Mouse (Mus musculus): ENCODE measurements at regions not wholly inside any gene's neighbourhood (a gene's known extent, or its start where the extent isn't known, plus 50 kb on each side); places are given as distances from the start of the nearest gene placed in this dataset.

DNA sequence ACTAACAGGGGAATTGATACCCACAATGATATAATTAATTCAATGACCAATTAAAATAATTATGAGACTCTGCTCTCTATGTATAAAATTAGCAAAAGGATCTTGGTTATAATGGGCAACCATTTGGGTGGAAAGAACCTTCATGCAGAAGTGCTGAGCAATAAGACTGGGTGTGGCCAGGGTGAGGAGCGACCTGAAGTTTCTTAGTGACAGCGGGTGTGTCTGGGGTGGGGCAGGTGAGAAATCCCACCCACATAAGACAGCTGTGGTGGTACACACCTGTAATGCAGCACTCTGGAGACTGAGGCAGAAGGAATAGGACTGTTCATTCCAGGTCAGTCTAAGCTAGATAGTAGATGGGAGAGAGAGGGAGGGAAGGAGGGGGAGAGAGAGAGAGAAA is 51.9 kb upstream of the Ctnnb1 start:
- no peak for ATAC-seq (ENCODE audit: low FRiP score, low read depth)
- Histone ChIP-seq H3K27ac (replicated peaks) (no peak overlapping the region), H3K9ac (replicated peaks) (no peak overlapping the region), H3K4me2 (replicated peaks) (no peak overlapping the region), H3K4me1 (0 out of 2 replicates have a peak, but pooled peaks cover 2% of the 10 kb centered on the region), H3K27me3 (no peaks in the 10 kb centered on the region), H3K4me3 (no peak overlapping the region), H3K36me3 (no peaks in the 10 kb centered on the region), H3K9me3 (0 out of 2 replicates have a peak, but pooled peaks cover 9% of the 10 kb centered on the region)
- 92% methylated on average over 2 of the region's 2 CpGs for WGBS
